Mouse (Mus musculus) urinary bladder, adult 18-20 months (tissue): ENCODE data around the gene Hipk2.
A peak's percentile ranks its signal among the peaks of the same experiment; 100 is the strongest.
"Not testable (repeated sequence)": the region's sequence is repeated elsewhere in the genome, so short reads cannot be mapped to it uniquely, and the experiment has no call there.

Source experiments
- DNase-seq, 2 experiments: peaks; one replicate each; pipeline ENCODE4 v3.0.0; 2022; ENCODE audit warnings: low spot score in 2 of 2, mixed read lengths in 2 of 2

Gene Hipk2

GRCm38 (mm10) chr6:38702810-38703399, 173.1 kb downstream of the Hipk2 start:
- DNase-seq: no peak

GRCm38 (mm10) chr6:38701421-38701820, 174.5 kb downstream of the Hipk2 start:
- no peak for DNase-seq

DNA sequence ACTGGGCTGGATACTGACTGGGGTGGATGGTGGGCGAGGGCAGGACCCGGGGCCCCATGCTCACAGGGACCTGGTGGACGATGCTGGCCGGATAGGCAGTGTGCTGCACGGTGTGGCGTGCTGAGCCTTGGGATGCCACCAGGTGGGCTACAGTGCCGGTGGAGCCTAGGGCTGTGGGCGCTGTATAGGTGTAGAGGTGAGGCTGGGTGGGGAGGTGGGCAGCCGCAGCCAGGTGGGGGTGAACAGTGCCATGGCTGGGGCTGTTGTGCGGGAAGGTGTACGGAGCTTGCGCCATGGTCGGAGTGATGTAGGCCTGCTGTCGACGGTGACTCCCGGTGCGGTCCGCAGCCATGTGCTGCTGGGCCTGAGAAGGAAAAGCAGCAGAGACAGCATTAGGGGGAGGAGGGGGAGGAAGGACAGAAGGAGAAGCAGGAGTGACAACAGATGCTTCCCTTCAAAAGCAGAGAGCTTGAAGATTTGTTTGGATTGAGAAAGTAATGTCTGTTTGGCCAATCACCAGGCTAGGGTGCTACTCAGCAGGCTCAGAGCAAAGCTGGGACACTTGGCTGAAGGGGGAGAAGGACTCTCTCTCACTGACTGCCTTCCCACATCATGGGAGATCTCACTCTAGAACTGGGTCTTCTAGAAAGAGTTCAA, 177.6 kb downstream of the Hipk2 start:
- DNase-seq: no peak

GRCm38 (mm10) chr6:38696570-38696969, 179.4 kb downstream of the Hipk2 start:
- DNase-seq: no peak

DNA sequence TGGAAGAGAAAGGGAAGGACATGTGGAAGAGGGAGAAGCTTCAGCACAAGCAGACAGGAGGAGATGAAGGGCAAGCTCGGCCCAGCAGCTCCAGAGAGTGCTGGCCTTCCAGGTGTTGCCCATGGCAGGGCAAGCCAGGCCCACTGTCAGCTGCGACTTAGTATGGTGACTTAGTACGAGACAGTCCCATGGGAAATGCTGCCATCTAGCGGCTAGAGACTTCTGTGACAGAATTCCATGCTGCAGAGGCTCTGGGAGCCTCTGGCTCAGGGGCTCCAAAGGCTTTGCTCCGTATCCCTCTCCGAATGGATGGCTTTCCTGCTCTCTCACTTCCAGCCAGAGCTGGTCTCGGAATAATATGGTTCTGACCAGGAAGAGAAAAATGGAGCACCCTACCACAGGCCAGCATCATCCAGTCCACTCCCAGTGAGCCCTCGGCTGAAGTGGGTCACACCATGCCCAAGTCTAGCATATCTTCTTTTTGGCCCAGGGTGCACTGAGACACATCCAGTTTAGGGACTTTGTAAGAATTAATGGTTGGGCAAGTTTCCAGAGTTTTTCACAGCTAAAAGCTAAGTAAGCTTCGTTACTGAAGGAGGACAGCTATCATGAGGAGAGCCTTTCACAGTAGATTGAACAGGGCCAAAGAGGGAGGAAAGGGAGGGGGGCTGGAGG, 180.4 kb downstream of the Hipk2 start:
- DNase-seq: peak; percentile 24 to 59

GRCm38 (mm10) chr6:38692556-38692955, 183.4 kb downstream of the Hipk2 start:
- no peak for DNase-seq

DNA sequence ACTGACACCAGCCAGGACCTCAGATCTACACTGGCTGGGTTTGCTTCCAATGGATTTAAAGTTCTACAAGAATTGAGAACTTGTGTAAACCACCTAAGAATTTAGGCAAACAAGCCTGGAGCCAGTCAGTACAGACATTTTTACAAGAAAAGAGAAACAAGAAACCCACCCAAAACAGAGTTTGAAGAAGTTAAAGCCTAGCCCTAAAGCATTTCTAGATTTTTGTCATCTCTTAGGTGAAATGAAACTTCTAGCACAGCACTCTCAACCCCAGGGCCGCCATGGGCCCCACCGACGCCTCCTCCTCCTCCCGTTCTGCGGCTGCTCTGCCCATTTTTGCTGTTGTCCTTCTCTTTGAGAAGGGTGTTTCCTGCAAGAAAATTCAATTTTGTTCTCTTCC, 184.9 kb downstream of the Hipk2 start:
- no peak for DNase-seq

DNA sequence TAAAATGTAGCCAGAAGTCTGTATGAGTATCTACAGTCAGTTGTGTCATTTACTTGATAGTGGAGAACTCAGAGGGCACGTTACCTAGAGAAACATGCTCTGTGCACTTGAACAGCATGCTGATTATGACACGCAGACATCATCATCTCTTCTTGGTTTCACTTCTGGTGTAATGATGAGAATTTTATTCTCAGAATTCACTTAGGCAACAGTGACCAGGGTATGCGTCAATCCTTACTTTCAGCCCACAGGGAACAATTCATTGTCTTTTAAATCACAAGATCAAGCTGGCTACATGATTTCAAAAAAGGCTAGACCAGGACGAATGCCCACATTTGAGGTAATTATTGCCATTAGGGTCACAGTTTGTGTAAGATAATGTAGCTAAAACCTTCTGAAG, 185.3 kb downstream of the Hipk2 start:
- DNase-seq: no peak

DNA sequence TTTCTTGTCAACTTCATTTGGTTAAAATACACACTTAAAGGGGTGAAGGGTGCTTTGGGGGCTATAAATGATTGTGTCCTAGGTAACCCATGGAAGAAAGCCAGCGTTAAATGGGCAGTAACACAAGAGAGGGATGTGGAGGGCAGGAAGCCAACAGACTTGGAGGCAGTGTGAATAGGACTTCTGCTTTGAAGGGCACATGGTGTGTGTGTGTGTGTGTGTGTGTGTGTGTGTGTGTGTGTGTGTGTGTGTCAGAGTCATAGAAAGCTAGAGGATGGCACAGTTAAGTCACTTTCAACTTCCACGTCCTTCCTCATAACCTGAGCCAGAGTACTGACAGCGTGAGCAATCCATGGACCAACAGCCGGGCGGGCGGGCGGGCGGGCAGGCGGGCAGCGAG, 187.1 kb downstream of the Hipk2 start:
- no peak for DNase-seq

DNA sequence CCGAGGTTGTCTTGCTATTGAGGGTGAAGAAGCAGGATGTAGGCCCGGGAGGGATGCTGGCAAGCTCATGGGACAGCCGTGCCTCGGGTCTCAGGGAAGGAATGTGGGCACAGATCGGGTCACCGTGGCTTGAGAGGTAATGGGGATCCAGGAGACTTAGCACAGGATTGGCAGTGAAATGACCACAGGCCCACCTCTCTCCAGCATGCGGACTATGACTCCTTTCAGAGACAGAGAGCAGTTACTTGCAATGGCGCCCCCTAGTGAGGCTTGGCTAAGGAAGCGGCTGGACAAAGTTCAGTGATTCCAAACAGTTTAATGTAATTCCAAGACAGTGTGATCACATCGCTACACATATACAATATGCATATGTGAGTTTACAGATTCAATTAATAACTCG, 188.7 kb downstream of the Hipk2 start:
- peak in 1 of 2 experiments; percentile 23 for DNase-seq

DNA sequence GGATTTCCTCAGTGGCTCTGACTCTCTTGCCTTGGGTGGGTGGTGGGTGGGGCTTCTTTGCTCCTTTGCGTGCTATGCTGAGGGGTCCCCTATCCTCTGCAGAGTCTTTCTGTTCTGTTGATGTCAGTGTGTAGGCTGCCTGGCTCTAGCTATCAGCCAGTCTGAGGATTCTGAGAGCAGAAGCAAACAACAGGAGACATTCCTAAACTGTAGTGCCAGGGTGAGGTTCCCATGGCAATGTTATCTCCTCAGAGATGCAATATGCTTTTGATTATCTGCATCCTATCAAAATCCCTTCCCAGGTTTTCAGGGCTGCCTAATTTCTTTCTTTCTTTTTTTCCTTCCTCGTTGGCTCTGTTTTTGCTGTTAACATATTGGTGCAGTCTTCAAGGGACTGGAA, 193.4 kb downstream of the Hipk2 start:
- DNase-seq: no peak

DNA sequence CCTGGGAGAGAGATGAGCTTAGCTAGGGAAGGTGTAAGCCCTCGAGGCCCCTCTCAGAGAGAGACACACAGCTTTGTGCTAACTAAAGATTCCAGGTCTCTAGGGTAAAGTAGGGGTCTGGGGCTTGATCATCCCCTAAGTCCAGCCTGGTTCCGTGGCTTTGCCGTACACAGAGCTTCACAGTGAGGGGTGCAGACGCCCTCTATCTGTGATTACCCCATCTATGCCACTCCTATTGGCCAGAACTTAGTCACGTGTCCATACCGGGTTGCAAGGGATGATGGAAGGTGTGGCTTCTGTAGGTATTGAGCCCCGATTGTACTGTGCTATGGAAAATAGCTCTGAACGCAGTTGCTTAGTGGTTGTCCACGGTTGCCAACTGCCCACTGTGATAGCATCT, 198.3 kb downstream of the Hipk2 start:
- no peak for DNase-seq

DNA sequence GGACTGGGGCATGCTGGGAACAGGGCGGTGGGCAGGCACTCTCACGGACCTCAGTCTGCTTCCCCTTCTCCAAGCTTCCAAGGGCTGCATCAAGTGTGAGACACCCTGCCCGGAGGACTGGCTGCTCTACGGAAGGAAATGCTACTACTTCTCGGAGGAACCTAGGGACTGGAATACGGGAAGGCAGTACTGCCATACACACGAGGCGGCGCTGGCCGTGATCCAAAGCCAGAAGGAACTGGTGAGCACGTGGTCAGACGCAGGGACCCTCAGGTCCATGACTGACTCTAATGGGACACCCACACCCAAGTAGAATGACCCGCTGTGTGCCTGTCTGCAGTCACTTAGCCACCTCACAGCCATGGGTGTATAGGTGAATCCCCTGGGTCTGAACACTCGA, 199.2 kb downstream of the Hipk2 start:
- no peak for DNase-seq

DNA sequence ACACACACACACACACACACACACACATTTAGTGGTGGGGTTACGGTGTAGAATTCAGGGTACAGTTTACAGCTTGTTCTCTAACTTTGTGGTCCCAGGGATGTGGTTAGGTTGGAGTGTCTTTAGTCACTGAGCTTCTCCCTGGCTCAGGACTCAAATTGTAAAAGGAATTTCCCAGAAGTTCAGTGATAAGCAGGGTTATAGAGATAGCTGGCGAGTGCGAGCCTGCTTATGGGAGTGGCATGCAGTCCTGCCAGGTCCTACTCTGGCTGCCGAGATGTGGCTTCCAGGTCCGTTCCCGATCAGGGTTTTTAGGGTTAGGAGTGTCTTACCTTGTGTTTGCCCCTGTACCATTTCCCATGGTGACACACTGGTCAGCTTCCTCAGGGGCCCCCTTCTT, 199.7 kb downstream of the Hipk2 start:
- DNase-seq: no peak

- DNase-seq: no peak
These were observed 204.0 kb downstream of the Hipk2 start for GRCm38 (mm10) chr6:38672011-38672410.

- no peak for DNase-seq
These were observed 204.7 kb downstream of the Hipk2 start for GRCm38 (mm10) chr6:38671270-38671669.

- not testable (repeated sequence) for DNase-seq
These were observed 205.5 kb downstream of the Hipk2 start for GRCm38 (mm10) chr6:38670488-38670887.

- no peak for DNase-seq
These were observed 206.4 kb downstream of the Hipk2 start for GRCm38 (mm10) chr6:38669580-38669979.

DNA sequence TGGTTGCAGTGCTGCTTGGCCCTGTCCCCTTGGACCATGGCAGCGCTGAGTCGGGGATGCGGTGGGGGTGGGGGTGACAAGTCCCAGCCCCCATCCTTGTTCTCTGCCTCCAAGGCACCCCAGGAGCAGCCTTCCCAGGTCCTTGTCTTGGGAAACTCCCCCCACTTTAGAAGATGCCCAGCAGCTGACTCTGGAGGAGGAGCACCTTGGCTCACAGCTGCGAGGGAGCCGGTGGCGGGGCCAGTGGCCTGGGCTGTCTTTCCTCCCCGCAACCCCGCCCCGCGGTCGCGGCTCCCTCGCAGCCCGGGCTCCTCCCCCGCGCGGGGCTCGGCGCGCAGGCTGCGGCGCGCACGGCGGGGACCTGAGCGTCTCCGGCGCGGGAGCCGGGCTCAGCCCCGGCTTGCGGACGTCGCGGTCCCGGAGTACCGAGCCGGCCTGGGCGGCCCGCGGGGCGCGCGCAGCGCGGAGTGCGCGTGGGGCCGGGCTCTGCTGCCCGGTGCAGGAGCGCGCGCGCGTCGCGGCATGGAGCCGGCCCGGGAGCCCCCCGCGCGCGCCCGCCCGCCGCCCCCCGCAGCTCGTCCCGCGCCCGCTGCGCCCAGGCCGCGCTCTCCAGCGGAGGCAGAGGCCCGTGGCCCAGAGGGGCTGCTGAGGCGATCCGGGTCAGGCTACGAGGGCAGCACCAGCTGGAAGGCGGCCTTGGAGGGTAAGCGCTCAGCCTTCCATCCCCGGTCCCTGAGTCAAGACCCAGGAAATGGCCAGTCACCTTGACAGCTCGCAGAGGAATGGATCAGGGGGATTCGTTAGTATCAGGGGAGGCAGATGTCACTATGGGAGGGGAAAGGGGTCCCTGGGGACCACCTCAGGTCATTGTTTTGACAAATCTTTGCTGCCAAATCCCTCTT, 213.0 kb downstream of the Hipk2 start, which contains the start of gene Clec2l:
Gene Clec2l, plus strand, starts transcription at position 356 of the 902 bp plus-strand sequence.
- DNase-seq: no peak

- DNase-seq: no peak
These were observed 214.3 kb downstream of the Hipk2 start for GRCm38 (mm10) chr6:38661626-38662025.

DNA sequence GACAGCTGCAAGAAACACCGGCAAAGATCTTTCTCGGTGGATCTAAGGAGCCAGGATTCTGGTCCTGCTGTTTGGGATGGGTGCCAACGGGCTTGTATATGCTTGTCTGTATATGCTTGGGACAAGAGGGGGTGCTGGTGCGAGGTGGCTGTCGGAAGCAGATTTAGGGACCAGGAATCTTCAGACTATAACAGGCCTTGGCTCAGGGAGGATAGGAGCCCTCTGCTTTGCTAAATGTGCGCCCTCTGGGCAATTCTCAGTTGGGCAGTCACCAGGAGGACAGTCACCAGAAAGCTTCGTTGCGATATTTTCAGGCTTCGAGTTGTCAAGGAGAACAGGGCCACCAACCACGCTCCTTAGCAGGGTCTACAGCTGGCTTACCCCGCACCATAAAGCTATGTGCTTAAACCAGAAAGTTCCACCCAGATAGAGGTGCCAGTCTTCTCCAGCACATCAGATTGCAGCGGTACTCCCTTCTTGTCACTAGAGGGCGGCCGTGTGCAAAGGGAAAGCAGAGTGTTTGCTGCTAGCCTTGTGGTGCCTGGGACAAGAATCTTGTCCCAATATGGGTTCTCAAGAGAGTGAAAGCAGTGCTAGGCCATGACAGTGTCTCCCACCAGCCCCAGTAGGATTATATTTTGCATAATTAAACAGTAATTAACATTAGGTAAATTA, 225.6 kb downstream of the Hipk2 start:
- DNase-seq: peak; percentile 26 to 41

DNA sequence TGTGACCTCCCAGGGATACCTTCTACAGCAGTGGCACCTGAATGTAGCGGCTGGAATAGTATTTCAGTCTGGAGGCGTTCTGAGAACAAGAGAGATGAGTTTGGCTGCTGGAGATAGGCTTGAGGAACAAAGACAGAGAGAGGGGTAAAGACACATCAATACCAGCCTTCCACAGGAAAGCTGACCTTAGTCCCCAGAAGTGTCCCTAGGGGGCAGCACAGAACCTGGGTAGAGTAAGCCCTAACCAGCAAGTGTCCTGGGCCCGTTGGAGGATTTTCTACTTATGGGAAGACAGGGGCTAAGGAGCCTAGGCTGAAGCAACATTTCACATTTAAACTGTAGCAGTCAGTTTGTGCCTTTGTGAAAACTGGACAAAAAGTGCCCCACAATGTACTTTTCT, 226.4 kb downstream of the Hipk2 start:
- DNase-seq: no peak
